Mouse (Mus musculus) G1E-ER4 (cell line): Measurements from ENCODE around the gene Rwdd1. TPM values are rescaled to one million over a fixed set of nuclear protein-coding genes. Genes with fewer than 3 reads are reported as not detected.

Source experiments
- GATA1 ChIP-seq: IDR thresholded peaks from one replicate; pipeline ENCODE4 v1.8.0; 2012; ENCODE audit warnings: low read length, inconsistent platforms
- polyA plus RNA-seq: library from polyadenylated mRNA; stranded (reverse); fragments of >175 nt; gene quantifications from 2 replicates; pipeline ENCODE4 v1.2.3, GENCODE M21; 2012

Rwdd1 gene
- polyA plus RNA-seq, result 72.7 and 96.4 TPM in 2 replicates

GRCm38 (mm10) chr10:34019302-34020075, at the start of gene Rwdd1:
TSS of gene Rwdd1 (minus strand) at chr10:34019624.
- TF ChIP-seq GATA1, result no peak

- TF ChIP-seq GATA1, result no peak
Measured at GRCm38 (mm10) chr10:34066591-34066990, 47.2 kb upstream of the Rwdd1 start.

- TF ChIP-seq GATA1, result no peak
Measured at GRCm38 (mm10) chr10:34053987-34054386, 34.6 kb upstream of the Rwdd1 start.

GRCm38 (mm10) chr10:34044210-34044609, 24.8 kb upstream of the Rwdd1 start, which contains the start of gene Calhm4:
TSS of gene Calhm4 (minus strand) at chr10:34044310.
- TF ChIP-seq GATA1, result no peak

GRCm38 (mm10) chr10:34037401-34037800, 18.0 kb upstream of the Rwdd1 start, which contains the start of gene Trappc3l:
TSS of gene Trappc3l (plus strand) at chr10:34037597.
- no peak for TF ChIP-seq GATA1

- no peak for TF ChIP-seq GATA1
Measured at GRCm38 (mm10) chr10:34036587-34036986, 17.2 kb upstream of the Rwdd1 start.

- no peak for TF ChIP-seq GATA1
Measured at GRCm38 (mm10) chr10:34033630-34034305, 14.3 kb upstream of the Rwdd1 start.

- TF ChIP-seq GATA1, result no peak
Measured at GRCm38 (mm10) chr10:34030322-34030721, 10.9 kb upstream of the Rwdd1 start.

GRCm38 (mm10) chr10:34018746-34019301, 600 bp downstream of the Rwdd1 start:
- no peak for TF ChIP-seq GATA1

- no peak for TF ChIP-seq GATA1
Measured at GRCm38 (mm10) chr10:34013241-34013640, 6.2 kb downstream of the Rwdd1 start.

GRCm38 (mm10) chr10:34012581-34012980, 6.8 kb downstream of the Rwdd1 start:
- TF ChIP-seq GATA1, result no peak

GRCm38 (mm10) chr10:33998397-33998796, 21.0 kb downstream of the Rwdd1 start:
- no peak for TF ChIP-seq GATA1

- TF ChIP-seq GATA1, result no peak
Measured at GRCm38 (mm10) chr10:33986771-33987170, 32.7 kb downstream of the Rwdd1 start.

- no peak for TF ChIP-seq GATA1
Measured at GRCm38 (mm10) chr10:33974781-33975494, 44.5 kb downstream of the Rwdd1 start.

GRCm38 (mm10) chr10:33952509-33952908, 66.9 kb downstream of the Rwdd1 start:
- TF ChIP-seq GATA1, result no peak

- no peak for TF ChIP-seq GATA1
Measured at GRCm38 (mm10) chr10:33950803-33951583, 68.4 kb downstream of the Rwdd1 start, which contains the start of gene Zup1. TSS of gene Zup1 (minus strand) at chr10:33951269.

Other genes with a start within 250 kb of the Rwdd1 start
- not detected in 2 replicates for gene Sult3a2, start 232.9 kb downstream of the Rwdd1 start, polyA plus RNA-seq
- gene Sult3a1, start 161.9 kb downstream of the Rwdd1 start, polyA plus RNA-seq, result not detected in 2 replicates
- gene Rsph4a, start 114.5 kb downstream of the Rwdd1 start, polyA plus RNA-seq, result not detected in 2 replicates
- gene Zup1, start 68.4 kb downstream of the Rwdd1 start, polyA plus RNA-seq, result 0.41 and 1.1 TPM in 2 replicates
- not detected in 2 replicates for gene Trappc3l, start 18.0 kb upstream of the Rwdd1 start, polyA plus RNA-seq
- not detected in 2 replicates for gene Calhm4, start 24.7 kb upstream of the Rwdd1 start, polyA plus RNA-seq
- not detected in 2 replicates for gene Calhm5, start 76.9 kb upstream of the Rwdd1 start, polyA plus RNA-seq
- gene Calhm6, start 108.4 kb upstream of the Rwdd1 start, polyA plus RNA-seq, result not detected in 2 replicates
- not detected in 2 replicates for gene Dse, start 188.1 kb upstream of the Rwdd1 start, polyA plus RNA-seq